Mouse (Mus musculus): ENCODE data around the gene Stk39. TPM values are rescaled to one million over a fixed set of nuclear protein-coding genes. Genes with fewer than 3 reads are reported as not detected.
A peak's percentile ranks its signal among the peaks of the same experiment; 100 is the strongest.

The Stk39 gene
- polyA plus RNA-seq, 1 experiment from 2014 or later: 16.9 TPM

DNA sequence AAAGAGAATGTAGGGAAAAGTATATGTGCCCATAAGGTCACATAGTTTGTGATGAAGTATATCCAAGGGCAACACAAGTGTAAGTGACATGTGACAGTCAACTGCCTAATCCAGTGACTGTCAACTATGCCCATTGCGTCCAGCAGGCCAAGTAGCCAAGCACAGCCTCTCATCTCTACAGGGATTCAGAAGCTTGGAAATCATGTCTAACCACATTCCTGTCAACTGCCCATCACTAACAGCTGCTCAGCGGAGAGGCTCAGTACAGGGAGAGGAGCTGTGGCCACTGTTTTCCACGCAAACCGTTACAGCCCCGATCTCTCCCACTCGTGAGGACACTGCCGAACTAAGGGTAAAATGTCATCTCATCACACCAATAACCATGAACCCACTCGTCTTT, 93.7 kb downstream of the Stk39 start:
- ATAC-seq (ENCODE audit: insufficient number of reproducible peaks, insufficient read depth, low FRiP score, low TSS enrichment, low read depth): no peak
- Histone ChIP-seq H3K4me2 (no peak overlapping the region), H3K36me3 (no peaks in the 10 kb centered on the region), H3K4me3 (no peak overlapping the region), H3K27me3 (no peaks in the 10 kb centered on the region), H3K4me1 (peaks cover 28% of the 10 kb centered on the region), H3K27ac (no peak overlapping the region), H3K9me3 (no peaks in the 10 kb centered on the region), H3K9ac (no peak overlapping the region)
- 89% methylated on average over 8 of the region's 8 CpGs for WGBS

DNA sequence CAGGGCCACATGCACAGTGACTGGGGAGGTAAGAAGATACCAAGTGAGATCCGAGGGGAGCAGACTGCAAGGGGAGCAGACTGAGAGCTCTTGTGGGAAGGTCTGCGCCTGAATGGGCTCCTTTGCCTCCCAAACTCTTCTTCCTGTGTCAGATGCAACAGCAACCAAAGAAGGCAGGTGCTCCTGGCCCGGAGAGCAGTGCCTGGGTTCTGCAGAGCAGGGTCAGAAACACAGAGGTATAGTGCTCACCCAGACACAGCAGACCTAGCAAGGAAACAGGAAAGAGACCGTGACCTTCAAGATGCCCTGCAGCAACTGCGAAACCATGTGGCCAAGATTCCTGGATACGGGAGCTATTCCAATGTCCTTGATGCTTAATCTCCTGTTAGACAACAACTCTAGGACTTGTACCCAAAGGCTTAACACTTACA, 94.8 kb downstream of the Stk39 start:
- no peak overlapping the region for H3K4me3 ChIP-seq
- H3K4me1 ChIP-seq: peaks cover 18% of the 10 kb centered on the region
- WGBS: 56% methylated on average over 6 of the region's 6 CpGs
- no peaks in the 10 kb centered on the region for H3K9me3 ChIP-seq
- no peak overlapping the region for H3K9ac ChIP-seq
- ATAC-seq (ENCODE audit: insufficient number of reproducible peaks, insufficient read depth, low FRiP score, low TSS enrichment, low read depth): no peak
- H3K27me3 ChIP-seq: no peaks in the 10 kb centered on the region
- H3K36me3 ChIP-seq: no peaks in the 10 kb centered on the region
- no peak overlapping the region for H3K4me2 ChIP-seq
- H3K27ac ChIP-seq: no peak overlapping the region

DNA sequence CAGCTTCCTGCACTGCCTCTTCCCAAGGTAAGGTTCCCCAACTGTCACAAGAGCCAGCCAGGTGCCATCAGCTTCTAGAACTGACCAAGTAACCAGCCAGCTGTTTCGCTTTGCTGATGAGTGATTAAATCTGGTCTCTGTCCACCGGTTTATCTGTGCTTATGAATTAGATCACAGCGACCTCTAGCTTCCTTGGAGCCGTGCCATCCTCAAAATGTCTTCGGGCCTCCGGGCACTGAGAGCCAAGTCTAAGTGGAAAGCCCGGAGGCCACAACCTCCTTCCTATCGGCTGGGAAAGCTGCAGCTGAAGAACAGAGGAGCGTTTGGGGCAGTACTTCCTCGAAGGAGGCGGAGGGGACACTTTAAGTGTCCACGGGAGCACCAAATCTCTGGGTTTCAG, 95.4 kb downstream of the Stk39 start:
- H3K9me3 ChIP-seq: no peaks in the 10 kb centered on the region
- H3K4me2 ChIP-seq: no peak overlapping the region
- H3K36me3 ChIP-seq: no peaks in the 10 kb centered on the region
- H3K27me3 ChIP-seq: no peaks in the 10 kb centered on the region
- H3K27ac ChIP-seq: no peak overlapping the region
- H3K4me3 ChIP-seq: no peak overlapping the region
- peaks cover 15% of the 10 kb centered on the region for H3K4me1 ChIP-seq
- 83% methylated on average over 12 of the region's 12 CpGs for WGBS
- H3K9ac ChIP-seq: no peak overlapping the region
- ATAC-seq (ENCODE audit: insufficient number of reproducible peaks, insufficient read depth, low FRiP score, low TSS enrichment, low read depth): no peak

DNA sequence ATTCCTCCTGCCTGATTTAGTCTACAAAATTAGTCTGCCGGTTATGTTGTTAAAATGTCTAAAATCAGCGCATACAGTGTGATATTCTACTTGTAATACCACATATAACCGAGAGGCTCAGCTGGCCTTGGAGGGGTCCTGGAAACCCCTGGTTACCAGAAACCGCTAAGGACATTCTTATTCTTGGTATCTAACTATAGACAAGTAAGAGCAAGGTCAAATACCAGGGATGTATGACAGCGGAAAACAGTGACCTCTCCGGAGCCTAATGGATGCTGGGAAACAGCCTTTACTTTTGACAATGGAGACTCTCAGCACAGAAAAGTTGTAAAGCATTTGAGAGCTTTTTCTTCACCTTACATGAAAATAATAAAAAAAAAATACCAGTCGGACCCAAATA, 97.9 kb downstream of the Stk39 start:
- no peak overlapping the region for H3K4me2 ChIP-seq
- peaks cover 6% of the 10 kb centered on the region; the same call in 1 of the 2 replicates for H3K4me1 ChIP-seq
- H3K9me3 ChIP-seq: no peaks in the 10 kb centered on the region
- WGBS: 84% methylated on average over 7 of the region's 7 CpGs
- H3K4me3 ChIP-seq: no peak overlapping the region
- no peak for ATAC-seq (ENCODE audit: insufficient number of reproducible peaks, insufficient read depth, low FRiP score, low TSS enrichment, low read depth)
- H3K27me3 ChIP-seq: no peaks in the 10 kb centered on the region
- no peak overlapping the region for H3K9ac ChIP-seq
- H3K27ac ChIP-seq: no peak overlapping the region
- no peaks in the 10 kb centered on the region for H3K36me3 ChIP-seq

DNA sequence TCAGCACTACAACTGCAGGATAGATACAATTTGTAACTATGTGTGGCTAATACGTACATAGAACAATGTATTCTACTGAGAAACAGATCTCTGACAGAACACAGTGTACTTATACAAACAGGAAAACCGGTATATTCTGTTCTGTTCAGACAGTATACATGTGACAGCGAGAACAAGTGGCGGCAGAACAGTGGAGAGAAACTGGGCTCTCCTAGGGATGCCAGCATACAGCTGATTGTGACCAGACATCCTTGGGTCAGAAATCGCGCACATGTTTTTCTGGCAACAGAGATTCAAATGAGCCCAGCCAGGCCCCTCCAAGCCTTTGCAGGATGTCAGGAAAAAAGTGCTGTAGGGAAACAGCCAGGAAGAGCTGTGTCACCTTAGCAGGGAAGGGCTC, 100.2 kb downstream of the Stk39 start:
- WGBS: 61% methylated on average over 6 of the region's 6 CpGs
- no peaks in the 10 kb centered on the region for H3K36me3 ChIP-seq
- H3K27me3 ChIP-seq: no peaks in the 10 kb centered on the region
- no peak for ATAC-seq (ENCODE audit: insufficient number of reproducible peaks, insufficient read depth, low FRiP score, low TSS enrichment, low read depth)
- H3K9me3 ChIP-seq: no peaks in the 10 kb centered on the region
- no peak overlapping the region for H3K27ac ChIP-seq
- no peaks in the 10 kb centered on the region for H3K4me1 ChIP-seq
- H3K9ac ChIP-seq: no peak overlapping the region
- no peak overlapping the region for H3K4me2 ChIP-seq
- no peak overlapping the region for H3K4me3 ChIP-seq

DNA sequence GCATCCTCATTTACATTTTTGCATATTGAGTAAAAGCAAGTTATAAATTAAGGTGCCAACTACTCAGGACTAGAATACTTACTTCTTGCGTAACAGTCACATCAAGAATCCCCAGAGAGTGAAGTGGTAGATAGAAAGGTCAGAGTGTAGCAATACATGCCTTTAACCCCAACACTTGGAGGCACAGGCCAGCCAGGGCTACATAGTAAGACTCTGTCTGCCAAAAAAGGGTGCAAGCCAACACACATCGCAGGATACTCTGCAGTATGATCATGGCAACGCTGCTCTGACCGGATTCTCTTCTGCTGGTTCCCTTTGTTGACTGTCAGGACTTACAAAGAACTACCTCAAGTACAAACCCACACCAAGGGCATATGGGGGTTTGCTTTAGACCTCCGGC, 101.7 kb downstream of the Stk39 start:
- H3K4me3 ChIP-seq: no peak overlapping the region
- 77% methylated on average over 5 of the region's 5 CpGs for WGBS
- H3K27ac ChIP-seq: no peak overlapping the region
- no peaks in the 10 kb centered on the region for H3K9me3 ChIP-seq
- 0 out of 2 replicates have a peak, but pooled peaks cover 5% of the 10 kb centered on the region for H3K4me1 ChIP-seq
- no peaks in the 10 kb centered on the region for H3K36me3 ChIP-seq
- H3K4me2 ChIP-seq: no peak overlapping the region
- ATAC-seq (ENCODE audit: insufficient number of reproducible peaks, insufficient read depth, low FRiP score, low TSS enrichment, low read depth): no peak
- no peak overlapping the region for H3K9ac ChIP-seq
- H3K27me3 ChIP-seq: no peaks in the 10 kb centered on the region

DNA sequence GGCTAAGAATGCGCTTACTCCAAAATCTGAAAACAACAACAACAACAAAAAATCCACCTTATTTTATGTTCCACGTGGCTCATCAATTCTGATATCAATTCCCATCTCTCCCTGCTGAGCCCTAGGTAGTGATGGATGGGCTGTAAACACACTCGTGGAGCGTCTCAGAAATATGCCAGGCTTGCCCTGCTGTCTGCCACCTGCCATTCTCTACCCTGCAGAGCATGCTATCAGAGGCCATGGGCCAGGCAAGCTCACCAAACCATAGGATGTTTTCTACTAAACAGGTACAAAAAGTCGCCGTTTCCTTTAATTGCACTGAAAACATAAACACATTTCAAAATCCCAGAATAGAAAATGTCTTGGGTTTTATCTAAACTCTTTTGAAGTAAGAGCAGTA, 103.0 kb downstream of the Stk39 start:
- 0 out of 2 replicates have a peak, but pooled peaks cover 5% of the 10 kb centered on the region for H3K4me1 ChIP-seq
- no peak for ATAC-seq (ENCODE audit: insufficient number of reproducible peaks, insufficient read depth, low FRiP score, low TSS enrichment, low read depth)
- H3K36me3 ChIP-seq: no peaks in the 10 kb centered on the region
- no peak overlapping the region for H3K4me3 ChIP-seq
- no peak overlapping the region for H3K27ac ChIP-seq
- 88% methylated on average over 6 of the region's 6 CpGs for WGBS
- H3K4me2 ChIP-seq: no peak overlapping the region
- no peaks in the 10 kb centered on the region for H3K9me3 ChIP-seq
- H3K27me3 ChIP-seq: no peaks in the 10 kb centered on the region
- H3K9ac ChIP-seq: no peak overlapping the region

DNA sequence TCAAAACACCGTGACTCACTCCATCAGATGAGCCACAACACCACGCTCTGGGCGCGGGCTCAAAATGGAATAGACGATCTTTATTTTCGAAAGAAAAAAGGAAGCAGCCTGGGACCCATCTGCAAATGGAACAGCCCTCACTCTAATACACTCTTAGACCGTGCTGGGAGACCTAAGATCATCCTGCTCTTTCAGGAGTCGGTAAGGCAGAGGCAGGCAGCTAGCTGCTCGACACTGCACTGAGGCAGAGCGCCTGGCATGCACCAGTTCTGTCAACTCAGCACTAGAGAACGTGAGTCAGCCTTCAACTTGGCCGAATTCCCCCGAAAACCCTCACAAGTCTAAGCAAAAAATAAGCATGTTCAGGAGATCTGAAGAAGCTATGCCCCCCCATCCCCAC, 104.1 kb downstream of the Stk39 start:
- Histone ChIP-seq H3K4me1 (0 out of 2 replicates have a peak, but pooled peaks cover 5% of the 10 kb centered on the region), H3K4me3 (no peak overlapping the region), H3K9ac (no peak overlapping the region), H3K36me3 (no peaks in the 10 kb centered on the region), H3K9me3 (no peaks in the 10 kb centered on the region), H3K4me2 (no peak overlapping the region), H3K27ac (no peak overlapping the region), H3K27me3 (no peaks in the 10 kb centered on the region)
- no peak for ATAC-seq (ENCODE audit: insufficient number of reproducible peaks, insufficient read depth, low FRiP score, low TSS enrichment, low read depth)
- WGBS: 57% methylated on average over 13 of the region's 13 CpGs

DNA sequence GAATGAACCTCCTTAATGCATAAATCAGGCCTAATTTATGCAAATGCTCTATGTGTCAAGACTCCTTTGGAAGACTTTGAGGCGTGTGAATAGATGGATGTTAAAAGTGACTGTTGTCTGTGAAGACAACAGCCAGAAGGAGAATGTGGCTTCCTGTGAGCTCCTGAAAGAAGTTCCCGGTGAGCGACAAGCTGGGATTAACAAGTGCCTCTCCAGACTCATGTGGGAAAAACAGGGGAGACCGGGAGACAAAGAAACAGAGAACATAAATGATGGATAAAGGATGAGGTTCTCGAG, 105.2 kb downstream of the Stk39 start:
- H3K9me3 ChIP-seq: no peaks in the 10 kb centered on the region
- H3K4me1 ChIP-seq: 0 out of 2 replicates have a peak, but pooled peaks cover 5% of the 10 kb centered on the region
- no peak overlapping the region for H3K27ac ChIP-seq
- no peaks in the 10 kb centered on the region for H3K27me3 ChIP-seq
- no peak overlapping the region for H3K9ac ChIP-seq
- WGBS: 38% methylated on average over 5 of the region's 5 CpGs
- H3K36me3 ChIP-seq: no peaks in the 10 kb centered on the region
- no peak for ATAC-seq (ENCODE audit: insufficient number of reproducible peaks, insufficient read depth, low FRiP score, low TSS enrichment, low read depth)
- no peak overlapping the region for H3K4me2 ChIP-seq
- no peak overlapping the region for H3K4me3 ChIP-seq

DNA sequence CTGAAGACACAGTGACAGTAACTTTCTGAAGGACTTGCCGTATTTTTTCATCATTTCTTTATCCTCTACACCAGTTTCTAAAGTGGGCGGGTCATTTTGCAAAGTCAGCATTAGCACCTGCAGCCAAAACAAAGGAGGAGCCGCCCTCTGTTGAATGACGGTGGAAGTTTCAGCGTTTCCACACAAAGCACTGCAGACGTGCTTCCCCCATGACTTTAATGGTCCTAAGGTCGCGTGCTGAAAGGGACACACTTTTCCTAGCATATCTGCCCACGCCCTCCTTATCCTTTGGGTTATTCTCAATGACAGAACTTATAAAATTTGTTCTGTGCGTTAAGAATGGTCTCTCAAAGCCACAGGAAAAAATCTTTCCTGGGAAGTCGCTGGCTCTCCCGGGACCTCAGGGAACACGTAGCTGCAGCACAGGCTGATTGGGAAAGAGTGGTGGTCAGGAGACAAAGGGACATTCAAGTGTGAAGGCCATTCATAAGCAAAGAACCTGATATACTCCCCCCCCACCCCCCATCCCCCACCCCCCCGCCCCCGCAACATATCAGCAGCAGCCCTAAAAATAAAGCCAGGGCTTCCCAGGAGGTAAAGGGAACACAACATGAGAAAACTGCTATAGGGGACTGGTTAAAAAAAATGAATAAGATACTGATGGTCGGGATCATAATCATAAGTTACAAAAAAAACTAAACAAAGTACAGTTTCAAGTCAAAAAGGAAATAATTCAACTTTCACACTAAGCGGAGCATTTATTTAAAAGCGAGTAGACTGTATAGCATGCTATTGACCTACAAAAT, 105.8 kb downstream of the Stk39 start:
- no peak overlapping the region for H3K4me3 ChIP-seq
- WGBS: 17% methylated on average over 18 of the region's 18 CpGs
- H3K4me1 ChIP-seq: 0 out of 2 replicates have a peak, but pooled peaks cover 5% of the 10 kb centered on the region

DNA sequence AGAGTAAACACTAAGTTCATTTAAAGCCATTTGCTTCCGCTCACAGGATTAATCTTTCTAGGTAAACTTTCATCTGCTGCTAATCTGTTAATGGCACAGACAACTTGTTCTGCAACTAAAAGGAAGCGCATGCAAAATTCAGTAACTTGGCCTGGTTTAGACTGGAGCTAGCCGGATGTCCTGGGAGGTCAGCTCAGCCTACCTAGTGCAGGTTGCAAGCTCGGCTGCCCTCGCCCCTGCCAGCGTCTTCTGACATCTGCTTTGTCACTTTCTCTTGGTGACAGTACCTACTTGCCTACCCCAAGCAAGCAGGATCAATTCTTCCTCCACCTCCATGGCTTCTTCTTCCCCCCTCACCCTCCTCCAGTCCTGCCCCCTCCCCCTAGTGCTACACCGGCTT, 106.6 kb downstream of the Stk39 start:
- H3K27ac ChIP-seq: no peak overlapping the region
- H3K4me2 ChIP-seq: no peak overlapping the region
- H3K27me3 ChIP-seq: no peaks in the 10 kb centered on the region
- no peaks in the 10 kb centered on the region for H3K36me3 ChIP-seq
- 0 out of 2 replicates have a peak, but pooled peaks cover 5% of the 10 kb centered on the region for H3K4me1 ChIP-seq
- H3K9ac ChIP-seq: no peak overlapping the region
- no peak for ATAC-seq (ENCODE audit: insufficient number of reproducible peaks, insufficient read depth, low FRiP score, low TSS enrichment, low read depth)
- no peaks in the 10 kb centered on the region for H3K9me3 ChIP-seq
- H3K4me3 ChIP-seq: no peak overlapping the region
- 49% methylated on average over 7 of the region's 7 CpGs for WGBS

More for the DNA sequence above, 105.8 kb downstream of the Stk39 start:
- Histone ChIP-seq H3K9me3 (no peaks in the 10 kb centered on the region), H3K9ac (no peak overlapping the region), H3K36me3 (no peaks in the 10 kb centered on the region), H3K27me3 (no peaks in the 10 kb centered on the region), H3K27ac (no peak overlapping the region), H3K4me2 (peak overlapping the region; percentile 46)
- no peak for ATAC-seq (ENCODE audit: insufficient number of reproducible peaks, insufficient read depth, low FRiP score, low TSS enrichment, low read depth)

DNA sequence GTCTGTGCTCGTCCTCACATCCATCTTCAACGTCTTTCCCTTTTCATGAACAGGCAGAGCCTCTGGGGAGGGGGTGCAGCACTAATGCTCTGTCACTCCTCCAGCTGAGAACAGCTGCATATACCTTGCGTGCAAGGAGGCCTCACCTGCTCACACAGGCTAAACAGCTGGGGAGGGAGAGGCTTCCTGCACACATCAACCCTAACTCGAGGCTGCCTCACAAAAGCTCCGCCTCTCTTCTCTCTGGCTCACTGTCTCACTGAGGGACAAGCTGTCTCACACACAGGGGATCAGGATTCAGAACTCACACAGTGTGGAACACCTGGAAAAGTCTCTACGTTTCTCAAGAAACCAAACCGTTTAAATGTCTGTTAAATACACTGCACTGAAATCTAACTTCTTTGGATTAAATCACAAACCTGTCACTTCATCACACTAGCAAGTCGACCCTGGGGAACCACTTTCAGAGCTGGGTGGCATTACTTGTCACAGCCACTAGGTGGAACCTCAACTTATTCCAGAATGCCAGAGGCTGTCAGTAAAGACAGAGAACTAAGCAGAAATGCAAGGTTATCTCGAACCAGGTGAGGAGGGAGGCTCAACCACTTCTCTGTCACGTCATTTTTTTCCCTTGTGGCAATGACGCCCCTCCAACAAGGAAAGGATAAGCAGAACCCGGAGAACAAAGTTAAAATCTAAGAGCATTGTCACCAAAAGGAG, 107.7 kb downstream of the Stk39 start:
- 20% methylated on average over 12 of the region's 12 CpGs for WGBS

More for the DNA sequence above, 107.7 kb downstream of the Stk39 start:
- H3K9me3 ChIP-seq: no peaks in the 10 kb centered on the region
- H3K27me3 ChIP-seq: no peaks in the 10 kb centered on the region
- H3K4me1 ChIP-seq: 0 out of 2 replicates have a peak, but pooled peaks cover 5% of the 10 kb centered on the region
- ATAC-seq (ENCODE audit: insufficient number of reproducible peaks, insufficient read depth, low FRiP score, low TSS enrichment, low read depth): no peak; the same call in 1 of the 2 replicates
- H3K9ac ChIP-seq: no peak overlapping the region
- H3K27ac ChIP-seq: no peak overlapping the region
- H3K4me2 ChIP-seq: no peak overlapping the region
- no peaks in the 10 kb centered on the region for H3K36me3 ChIP-seq
- no peak overlapping the region for H3K4me3 ChIP-seq

Measured in embryonic facial prominence, embryonic 13.5 days (tissue).